Mouse (Mus musculus) G1E (cell line): ENCODE measurements around the gene G430095P16Rik. TPM values are rescaled to one million over a fixed set of nuclear protein-coding genes. Genes with fewer than 3 reads are reported as not detected.
A peak's percentile ranks its signal among the peaks of the same experiment; 100 is the strongest.

ENCODE experiments used
- ATAC-seq: 2 replicates; pipeline ENCODE4 v1.8.0; 2016; ENCODE audit warnings: mild to moderate bottlenecking; ENCODE audit not compliant: insufficient number of reproducible peaks, poor library complexity, low FRiP score, severe bottlenecking; ENCODE audit errors: extremely low read depth
- DNase-seq: peaks from one replicate; pipeline ENCODE4 v3.0.0; 2012; ENCODE audit warnings: low spot score
- H3K27me3 ChIP-seq: 2 replicates; pipeline ENCODE4 v1.6.1; 2012; ENCODE audit warnings: mild to moderate bottlenecking, low read length, inconsistent platforms; ENCODE audit not compliant: insufficient read depth
- H3K36me3 ChIP-seq: replicated peaks from 2 replicates; pipeline ENCODE3; 2012; ENCODE audit warnings: mild to moderate bottlenecking, inconsistent platforms
- H3K4me1 ChIP-seq: 2 replicates; pipeline ENCODE4 v1.6.1; 2012; ENCODE audit warnings: low read depth, low read length, inconsistent platforms, mixed read lengths; ENCODE audit not compliant: insufficient read depth
- H3K4me3 ChIP-seq: 2 replicates; pipeline ENCODE4 v1.5.1; 2012; ENCODE audit warnings: low read depth, mild to moderate bottlenecking, inconsistent platforms, low read length, moderate library complexity, mixed read lengths
- H3K9me3 ChIP-seq: replicated peaks from 2 replicates; pipeline ENCODE4 v1.6.1; 2012; ENCODE audit warnings: inconsistent platforms
- CTCF ChIP-seq: IDR thresholded peaks from 2 replicates; pipeline ENCODE4 v1.5.1; 2012; ENCODE audit warnings: low read depth, low read length, inconsistent platforms, mixed read lengths
- GATA1 ChIP-seq: IDR thresholded peaks from 2 replicates; pipeline ENCODE4 v1.6.1; 2012; ENCODE audit warnings: borderline replicate concordance, low read length, inconsistent platforms, mixed read lengths
- GATA2 ChIP-seq: IDR thresholded peaks from 2 replicates; pipeline ENCODE4 v1.6.1; 2012; ENCODE audit warnings: low read depth, low read length, inconsistent platforms, borderline replicate concordance
- POLR2AphosphoS5 ChIP-seq: IDR thresholded peaks from 2 replicates; pipeline ENCODE4 v1.6.1; 2012; ENCODE audit warnings: low read depth, low read length, inconsistent platforms; ENCODE audit not compliant: insufficient replicate concordance
- TAL1 ChIP-seq: conservative IDR thresholded peaks from 2 replicates; pipeline ENCODE4 v1.6.1; 2012; ENCODE audit warnings: low read depth, low read length, inconsistent platforms, mixed read lengths
- polyA plus RNA-seq: library from polyadenylated mRNA; stranded (reverse); fragments of >175 nt; gene quantifications from 2 replicates; pipeline ENCODE4 v1.2.3, GENCODE M21; 2012
- total RNA-seq, 2 experiments: library from RNA; stranded (forward) in 1 of 2; stranded (reverse) in 1 of 2; fragments of 200-1000 nt in 1 of 2; fragments of >200 nt in 1 of 2; fragmentation: Nextera tagmentation in 1 of 2; gene quantifications; 2 replicates each; pipeline ENCODE4 v1.2.3; 2014 to 2017

G430095P16Rik gene
- total RNA-seq (2014; fragmentation: Nextera tagmentation) (39.9 and 54.3 TPM in 2 replicates), total RNA-seq (2017) (11.0 and 11.3 TPM in 2 replicates), polyA plus RNA-seq (35.2 and 42.7 TPM in 2 replicates)

DNA sequence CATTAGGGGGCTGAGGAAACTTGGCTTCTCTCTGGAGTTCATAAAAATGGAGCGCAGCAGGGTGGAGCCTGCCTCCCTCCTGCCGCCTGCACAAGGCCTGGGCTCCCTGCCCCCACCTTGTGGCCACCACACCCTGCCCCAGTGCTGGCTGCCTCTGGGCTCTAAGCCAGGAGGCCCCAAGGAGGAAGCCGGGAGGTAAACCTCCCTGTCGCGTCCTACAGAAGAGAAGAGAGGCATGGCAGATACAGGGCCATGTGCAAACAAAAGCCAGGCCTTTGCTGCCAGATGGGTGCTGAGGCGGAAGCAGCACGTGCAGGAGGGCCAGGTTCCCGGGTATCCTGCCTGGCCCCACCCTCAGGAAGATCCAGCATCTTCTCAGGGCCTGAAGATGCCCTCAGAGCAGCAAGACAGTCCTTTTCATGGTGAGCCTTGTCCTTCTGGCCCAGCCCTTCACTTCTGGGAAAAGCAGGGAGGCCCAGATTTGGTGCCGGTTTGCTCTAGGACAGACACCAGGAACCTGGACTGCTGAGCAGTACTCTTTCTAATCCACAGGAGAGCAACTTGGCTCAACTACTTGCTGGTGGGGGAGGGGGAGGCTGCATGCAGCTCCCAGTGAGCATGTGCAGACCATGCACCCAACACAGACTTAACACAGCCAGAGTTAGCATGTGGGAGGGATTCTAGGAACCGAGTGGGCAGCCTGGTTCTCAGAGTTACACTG is at the start of gene G430095P16Rik:
Gene G430095P16Rik (plus strand): TSS at position 158 of the 721 bp plus-strand sequence.
- H3K4me1 ChIP-seq = peaks cover 76% of the 10 kb centered on the region
- no peaks in the 10 kb centered on the region for H3K9me3 ChIP-seq
- peak within 1 kb of the TSS; percentile 71 for H3K4me3 ChIP-seq
- H3K27me3 ChIP-seq = no peaks in the 10 kb centered on the region
- peak; percentile 84 for DNase-seq
- ATAC-seq = peak; percentile 80
- TF ChIP-seq CTCF (no peak), POLR2AphosphoS5 (no peak), TAL1 (no peak)
- peaks cover 85% of the 10 kb centered on the region for H3K36me3 ChIP-seq

DNA sequence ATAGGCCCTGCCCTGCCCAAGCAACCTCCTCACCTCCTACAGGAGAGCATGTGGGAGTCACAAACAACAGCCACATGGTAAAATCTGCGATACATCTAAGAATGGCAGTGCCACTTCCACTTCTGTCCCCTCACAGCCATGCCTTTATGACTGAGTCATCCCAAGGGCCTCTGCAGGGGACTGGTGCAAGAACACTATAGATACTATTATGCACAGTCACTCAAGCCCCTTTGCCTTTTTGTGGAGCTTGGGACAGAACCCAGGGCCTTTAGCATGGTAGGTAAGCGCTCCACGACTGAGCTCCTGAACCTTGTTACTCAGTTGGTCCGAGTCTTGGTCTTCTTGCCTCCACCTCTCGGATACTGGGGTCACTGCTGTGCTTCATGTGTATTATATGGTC is 45.5 kb upstream of the G430095P16Rik start:
- H3K9me3 ChIP-seq = no peaks in the 10 kb centered on the region
- peaks cover 57% of the 10 kb centered on the region for H3K4me1 ChIP-seq
- ATAC-seq (no peak), DNase-seq (no peak)
- H3K4me3 ChIP-seq = no peak overlapping the region
- TF ChIP-seq GATA2 (no peak), CTCF (no peak), POLR2AphosphoS5 (no peak), TAL1 (no peak), GATA1 (no peak)
- H3K27me3 ChIP-seq = no peaks in the 10 kb centered on the region
- peaks cover 95% of the 10 kb centered on the region for H3K36me3 ChIP-seq

GRCm38 (mm10) chr8:84681476-84681875 is 41.3 kb upstream of the G430095P16Rik start:
- H3K4me3 ChIP-seq = no peak overlapping the region
- no peaks in the 10 kb centered on the region for H3K9me3 ChIP-seq
- DNase-seq (no peak), ATAC-seq (no peak)
- peaks cover 91% of the 10 kb centered on the region for H3K36me3 ChIP-seq
- no peaks in the 10 kb centered on the region for H3K27me3 ChIP-seq
- H3K4me1 ChIP-seq = peaks cover 74% of the 10 kb centered on the region
- no peak for TF ChIP-seq TAL1
- no peak for TF ChIP-seq GATA2
- TF ChIP-seq GATA1 = no peak
- TF ChIP-seq POLR2AphosphoS5 = no peak
- no peak for TF ChIP-seq CTCF

DNA sequence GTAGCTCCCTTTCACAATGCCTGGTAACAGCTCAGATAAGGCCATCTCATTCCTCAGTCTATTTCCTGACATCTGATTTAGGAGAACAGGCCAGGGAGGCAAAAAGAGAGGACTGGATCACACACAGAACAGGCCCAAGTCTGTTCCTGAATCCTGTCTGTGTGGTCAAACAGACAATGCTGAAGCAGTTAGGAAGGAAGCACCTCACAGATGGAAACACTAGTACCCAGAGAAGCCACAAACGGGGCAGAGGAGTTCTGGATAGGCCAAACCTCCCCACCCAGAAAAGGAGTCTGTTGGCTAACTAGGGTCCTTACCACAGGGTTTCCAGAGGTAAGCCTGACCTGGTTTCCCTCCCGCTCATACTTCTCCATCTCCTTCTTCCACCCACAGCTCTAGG is 40.5 kb upstream of the G430095P16Rik start:
- no peak for TF ChIP-seq CTCF
- TF ChIP-seq TAL1 = no peak
- TF ChIP-seq GATA1 = no peak
- TF ChIP-seq POLR2AphosphoS5 = no peak
- no peak for TF ChIP-seq GATA2
- ATAC-seq (no peak), DNase-seq (no peak)
- Histone ChIP-seq H3K9me3 (no peaks in the 10 kb centered on the region), H3K36me3 (peaks cover 84% of the 10 kb centered on the region), H3K27me3 (no peaks in the 10 kb centered on the region), H3K4me1 (peaks cover 69% of the 10 kb centered on the region), H3K4me3 (no peak overlapping the region)

DNA sequence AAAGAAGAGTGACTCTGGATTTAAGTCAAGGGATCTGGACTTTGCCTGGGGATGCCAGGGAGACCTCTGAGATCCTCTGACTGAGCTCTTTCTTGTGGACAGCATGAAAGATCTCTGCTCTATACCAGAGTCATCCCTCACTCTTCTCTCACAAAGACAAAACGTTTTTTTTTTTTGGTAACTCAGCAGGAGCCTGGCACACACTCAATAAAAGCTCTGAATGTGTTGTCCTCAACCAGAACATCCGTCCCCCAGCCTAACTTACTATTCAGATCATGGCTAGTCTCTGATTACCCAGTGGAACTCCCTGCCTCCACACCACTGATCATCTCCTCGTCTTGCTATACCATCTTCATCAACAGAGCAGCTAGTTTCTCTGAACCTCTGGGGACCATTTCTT is 38.3 kb upstream of the G430095P16Rik start:
- peaks cover 73% of the 10 kb centered on the region for H3K4me1 ChIP-seq
- no peak for DNase-seq
- H3K9me3 ChIP-seq = no peaks in the 10 kb centered on the region
- peaks cover 63% of the 10 kb centered on the region for H3K36me3 ChIP-seq
- H3K4me3 ChIP-seq = no peak overlapping the region
- H3K27me3 ChIP-seq = no peaks in the 10 kb centered on the region
- no peak for ATAC-seq
- TF ChIP-seq GATA1 (no peak), GATA2 (no peak), CTCF (no peak), TAL1 (no peak), POLR2AphosphoS5 (no peak)

GRCm38 (mm10) chr8:84686191-84687002 is 36.4 kb upstream of the G430095P16Rik start, which contains the start of gene Trmt1:
TSS of gene Trmt1 (plus strand) at chr8:84686307.
- ATAC-seq = peak; percentile 57; the same call in 1 of the 2 replicates
- TF ChIP-seq GATA2 (no peak), POLR2AphosphoS5 (no peak), GATA1 (no peak), TAL1 (no peak), CTCF (no peak)
- Histone ChIP-seq H3K4me3 (peak within 1 kb of the TSS; percentile 88), H3K9me3 (no peaks in the 10 kb centered on the region), H3K36me3 (peaks cover 58% of the 10 kb centered on the region), H3K27me3 (no peaks in the 10 kb centered on the region), H3K4me1 (peaks cover 72% of the 10 kb centered on the region)
- DNase-seq = no peak
